33 mouse cellular contexts compared by ENCODE assay signal in the genomic region with DNA sequence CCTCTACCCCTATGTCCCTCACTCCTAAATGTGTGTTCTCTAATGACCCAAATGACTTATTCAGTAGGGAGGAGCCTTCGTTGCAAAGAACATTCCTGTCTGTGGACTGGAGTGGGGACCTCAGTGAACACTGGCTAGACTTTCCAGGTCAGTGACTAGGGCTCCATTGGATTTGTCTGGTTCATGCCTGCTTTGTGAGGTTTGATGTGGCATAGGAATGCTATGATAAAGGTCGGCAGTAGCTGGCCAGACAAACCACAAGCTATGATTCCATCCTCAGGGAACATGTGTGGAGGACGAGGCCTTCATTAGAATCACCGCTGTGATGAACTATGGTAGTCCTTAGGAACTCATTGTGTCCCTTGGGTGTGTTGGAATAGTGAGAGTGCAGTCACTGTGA. TPM values are rescaled to one million over a fixed set of nuclear protein-coding genes. Genes with fewer than 3 reads are reported as not detected.
DNase-seq lines count a peak whose midpoint lies in the region; ATAC-seq and TF ChIP-seq lines count a peak whose summit lies in the region.
"Had no signal": no experiment of that assay in that cellular context is flagged by ENCODE, and none has a peak within 500 bp of the region (broad histone marks: within the 10 kb centered on the region; RNA-seq: fewer than 3 reads in every experiment).

No protein-coding gene starts in this region.

- no peak for ATAC-seq in kidney, embryonic 14.5 days (ENCODE audit: low FRiP score, low TSS enrichment)
- ATAC-seq in liver, embryonic 15.5 days (ENCODE audit: insufficient read depth) = no peak
- no peak for ATAC-seq in liver, postnatal 0 days
- no peak for ATAC-seq in cerebellum, adult (ENCODE audit: insufficient number of reproducible peaks, low FRiP score, low TSS enrichment)
- ATAC-seq: forebrain, embryonic 14.5 days; forebrain, postnatal 0 days; hindbrain, embryonic 16.5 days had no signal

- H3K9ac ChIP-seq in kidney, embryonic 14.5 days (ENCODE audit: low read depth, low read length) = no peak overlapping the region
- H3K9ac ChIP-seq in liver, embryonic 15.5 days = no peak overlapping the region
- no peak overlapping the region for H3K9ac ChIP-seq in liver, postnatal 0 days (replicated peaks)
- H3K9ac ChIP-seq: embryonic facial prominence, embryonic 12.5 days; embryonic facial prominence, embryonic 15.5 days; forebrain, postnatal 0 days; heart, embryonic 12.5 days; heart, embryonic 15.5 days; hindbrain, embryonic 13.5 days had no signal

- H3K4me2 ChIP-seq in kidney, embryonic 14.5 days (replicated peaks; ENCODE audit: low read depth, low read length) = no peak overlapping the region
- H3K4me2 ChIP-seq in liver, embryonic 15.5 days = peak overlapping the region; percentile 2; the same call in 1 of the 2 replicates
- H3K4me2 ChIP-seq in liver, postnatal 0 days (ENCODE audit: low read depth, low read length) = no peak overlapping the region
- H3K4me2 ChIP-seq: embryonic facial prominence, embryonic 12.5 days; embryonic facial prominence, embryonic 15.5 days; heart, embryonic 12.5 days; heart, embryonic 15.5 days; hindbrain, embryonic 13.5 days had no signal

- no peak for TF ChIP-seq CTCF in liver, postnatal 0 days (IDR thresholded peaks at IDR 0.05; ENCODE audit: low read depth)
- no peak for TF ChIP-seq CTCF in small intestine, adult 2 months (IDR thresholded peaks at IDR 0.05; ENCODE audit: extremely low read depth, insufficient read length, insufficient replicate concordance, low read depth, low read length)

- WGBS in kidney, embryonic 14.5 days = 92% methylated on average over 4 of the region's 4 CpGs
- 70% methylated on average over 4 of the region's 4 CpGs for WGBS in liver, embryonic 15.5 days (ENCODE audit: insufficient replicate concordance)
- WGBS in liver, postnatal 0 days (ENCODE audit: insufficient replicate concordance) = 83% methylated on average over 4 of the region's 4 CpGs
- WGBS in small intestine, adult 2 months = 93% methylated on average over 4 of the region's 4 CpGs

- no peaks in the 10 kb centered on the region for H3K27me3 ChIP-seq in kidney, embryonic 14.5 days (ENCODE audit: control insufficient read depth, insufficient read depth, low read length)
- H3K27me3 ChIP-seq in liver, embryonic 15.5 days = no peaks in the 10 kb centered on the region
- no peaks in the 10 kb centered on the region for H3K27me3 ChIP-seq in liver, postnatal 0 days (ENCODE audit: insufficient read depth, low read length)
- no peaks in the 10 kb centered on the region for H3K27me3 ChIP-seq in small intestine, adult 2 months (ENCODE audit: control insufficient read depth, insufficient read depth, low read length)
- H3K27me3 ChIP-seq: CH12.LX; embryonic facial prominence, embryonic 12.5 days; embryonic facial prominence, embryonic 15.5 days; heart, embryonic 12.5 days; heart, embryonic 15.5 days; hindbrain, embryonic 13.5 days had no signal

- H3K9me3 ChIP-seq in kidney, embryonic 14.5 days (ENCODE audit: control insufficient read depth, low read length) = no peaks in the 10 kb centered on the region
- H3K9me3 ChIP-seq in liver, embryonic 15.5 days (replicated peaks) = no peaks in the 10 kb centered on the region
- H3K9me3 ChIP-seq in liver, postnatal 0 days (ENCODE audit: low read length) = no peaks in the 10 kb centered on the region
- H3K9me3 ChIP-seq: embryonic facial prominence, embryonic 12.5 days; embryonic facial prominence, embryonic 15.5 days; G1E; heart, embryonic 12.5 days; heart, embryonic 15.5 days; hindbrain, embryonic 10.5 days; hindbrain, embryonic 13.5 days had no signal

- H3K27ac ChIP-seq in kidney, embryonic 14.5 days (ENCODE audit: low read depth, low read length) = no peak overlapping the region
- 0 out of 2 replicates have a peak overlapping the region, but pooled peaks have one; percentile 2 for H3K27ac ChIP-seq in liver, embryonic 15.5 days (replicated peaks)
- H3K27ac ChIP-seq in liver, postnatal 0 days (ENCODE audit: low read depth) = no peak overlapping the region
- peak overlapping the region; percentile 10; the same call in 1 of the 2 replicates for H3K27ac ChIP-seq in small intestine, adult 2 months (ENCODE audit: insufficient read depth, low read depth, low read length)
- H3K27ac ChIP-seq: embryonic facial prominence, embryonic 12.5 days; embryonic facial prominence, embryonic 15.5 days; gastrocnemius, adult 2 months; heart, embryonic 15.5 days; hindbrain, embryonic 10.5 days; hindbrain, embryonic 13.5 days had no signal

- TF ChIP-seq POLR2A in small intestine, adult 2 months (IDR thresholded peaks at IDR 0.05; ENCODE audit: low read depth, low read length) = no peak

- no peak for TF ChIP-seq EP300 in liver, postnatal 0 days (IDR thresholded peaks at IDR 0.05; ENCODE audit: low read depth)

- H3K4me1 ChIP-seq in kidney, embryonic 14.5 days (ENCODE audit: control insufficient read depth, insufficient read depth, low read length) = peaks cover 6% of the 10 kb centered on the region; the same call in 1 of the 2 replicates
- H3K4me1 ChIP-seq in liver, embryonic 15.5 days (replicated peaks) = peaks cover 65% of the 10 kb centered on the region
- peaks cover 21% of the 10 kb centered on the region for H3K4me1 ChIP-seq in liver, postnatal 0 days (ENCODE audit: insufficient read depth)
- H3K4me1 ChIP-seq in small intestine, adult 2 months (ENCODE audit: control insufficient read depth, insufficient read depth, insufficient read length, low read length) = peaks cover 24% of the 10 kb centered on the region; the same call in 1 of the 2 replicates

- DNase-seq in kidney, adult 18-20 months = peak; percentile 27
- peak; percentile 41 for DNase-seq in kidney, postnatal 14 days
- DNase-seq in kidney, postnatal 10 days = no peak
- no peak for DNase-seq in liver, postnatal 0 days
- DNase-seq: adrenal gland, postnatal 10 days; adrenal gland, postnatal 36 days; B cell, adult 2 months; cerebellum, adult 11 months; cerebellum, adult 2 months; cerebellum, adult 9-11 months; cerebellum, postnatal 25 days; forebrain, postnatal 0 days; gastrocnemius, adult 2 months; gastrocnemius, postnatal 14 days; heart, adult 18-20 months; heart, postnatal 10 days; heart, postnatal 36 days had no signal

- H3K4me3 ChIP-seq in kidney, embryonic 14.5 days (ENCODE audit: low read length) = no peak overlapping the region
- H3K4me3 ChIP-seq in liver, embryonic 15.5 days (replicated peaks) = no peak overlapping the region
- no peak overlapping the region for H3K4me3 ChIP-seq in liver, postnatal 0 days (ENCODE audit: low read depth, low read length)
- no peak overlapping the region for H3K4me3 ChIP-seq in small intestine, adult 2 months (ENCODE audit: low read depth, low read length)
- H3K4me3 ChIP-seq: embryonic facial prominence, embryonic 12.5 days; embryonic facial prominence, embryonic 15.5 days; gastrocnemius, adult 2 months; heart, embryonic 12.5 days; heart, embryonic 15.5 days; hindbrain, embryonic 10.5 days; hindbrain, embryonic 13.5 days had no signal

- H3K36me3 ChIP-seq in kidney, embryonic 14.5 days (ENCODE audit: control insufficient read depth, insufficient read depth, low read length) = peaks cover 53% of the 10 kb centered on the region
- peaks cover 48% of the 10 kb centered on the region for H3K36me3 ChIP-seq in liver, embryonic 15.5 days (replicated peaks)
- H3K36me3 ChIP-seq in liver, postnatal 0 days (replicated peaks; ENCODE audit: insufficient read depth, low read length) = peaks cover 37% of the 10 kb centered on the region
- peaks cover 36% of the 10 kb centered on the region for H3K36me3 ChIP-seq in small intestine, adult 2 months (ENCODE audit: control insufficient read depth, insufficient read depth, low read length)

RNA-seq across cellular contexts. Expression of a gene that starts 5.2 kb away (rescaled TPM):
- 24.9 and 32.9 TPM in 2 replicates for polyA plus RNA-seq in kidney, embryonic 14.5 days (2014; fragmentation: Nextera tagmentation; extraction: Ambion mirVana)
- 14.6 and 15.1 TPM in 2 replicates for polyA plus RNA-seq in liver, embryonic 15.5 days (2015; fragmentation: Nextera tagmentation; extraction: Ambion mirVana)
- 13.1 and 14.0 TPM in 2 replicates for polyA plus RNA-seq in liver, postnatal 0 days (2015; fragmentation: Nextera tagmentation; extraction: Ambion mirVana)
- polyA plus RNA-seq in small intestine, adult 2 months (2012; rRNA removed) = 25.6 and 76.4 TPM in 2 replicates

RNA-seq across cellular contexts. Expression of a gene that starts 54.5 kb away (rescaled TPM):
- polyA plus RNA-seq in kidney, embryonic 14.5 days (2014; fragmentation: Nextera tagmentation; extraction: Ambion mirVana) = 0.23 TPM in 1 of 2 replicates, not detected in the other
- polyA plus RNA-seq in liver, embryonic 15.5 days (2015; fragmentation: Nextera tagmentation; extraction: Ambion mirVana) = not detected in 2 replicates
- polyA plus RNA-seq in liver, postnatal 0 days (2015; fragmentation: Nextera tagmentation; extraction: Ambion mirVana) = not detected in 2 replicates
- polyA plus RNA-seq in small intestine, adult 2 months (2012; rRNA removed) = not detected in 2 replicates
- polyA plus RNA-seq: cerebellum, adult 2 months; embryonic facial prominence, embryonic 12.5 days; embryonic facial prominence, embryonic 15.5 days; forebrain, embryonic 11.5 days; forebrain, embryonic 14.5 days; forebrain, postnatal 0 days; frontal cortex, adult 2 months; G1E; heart, embryonic 12.5 days; heart, embryonic 15.5 days; hindbrain, embryonic 10.5 days; hindbrain, embryonic 13.5 days; hindbrain, embryonic 16.5 days had no signal

Comparison
In these comparisons a context has a peak if more than half of its experiments do, and no peak if none do; other contexts are left out.
1. DNase-seq: peak in kidney, adult 18-20 months (single experiment) and kidney, postnatal 14 days (single experiment); none in kidney, postnatal 10 days (single experiment) and liver, postnatal 0 days (single experiment).
2. H3K27ac ChIP-seq: peak in liver, embryonic 15.5 days (single experiment) and small intestine, adult 2 months (single experiment); none in kidney, embryonic 14.5 days (single experiment) and liver, postnatal 0 days (single experiment).